In the genomic region with DNA sequence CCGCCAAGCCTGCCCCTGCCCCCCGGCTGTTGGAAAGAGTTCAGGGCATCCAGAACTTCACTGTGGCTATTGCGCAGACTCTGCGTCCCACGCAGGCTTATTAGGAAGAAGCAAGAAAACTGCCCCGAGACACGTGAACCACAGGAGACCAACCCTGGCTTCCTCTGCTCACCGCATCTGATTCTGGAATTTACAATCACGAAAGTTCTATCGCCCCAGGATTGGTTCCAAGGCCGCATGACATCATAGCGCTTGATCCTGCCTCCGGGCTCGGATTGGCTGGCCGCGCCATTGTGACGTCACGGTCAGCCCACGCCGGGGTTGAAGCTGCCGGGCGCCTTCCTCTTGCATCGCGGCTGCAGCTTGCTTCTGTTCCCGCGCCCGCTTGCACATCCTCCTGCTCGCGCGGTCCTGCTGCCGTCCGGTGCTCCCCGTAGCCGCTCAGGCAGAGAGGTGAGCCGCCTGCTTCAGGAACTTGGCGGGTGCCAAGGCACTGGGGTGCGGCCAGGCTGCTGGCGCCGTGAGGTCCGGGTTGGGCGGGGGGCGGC, we compare ENCODE assay signal across 1 mouse cellular context.
A peak's percentile ranks its signal among the peaks of the same experiment; 100 is the strongest.
TF ChIP-seq lines count a peak whose summit lies in the region.

Gene Elovl5 (plus strand): TSS at position 291 of the 548 bp plus-strand sequence.

TF ChIP-seq in MEL, 35 proteins besides CTCF, POLR2A, EP300 and RAD21 (continued from another document):
- TF ChIP-seq TCF12 (IDR thresholded peaks at IDR 0.05; ENCODE audit: low read depth, low read length) (peak; percentile 35), SMC3 (IDR thresholded peaks at IDR 0.05; ENCODE audit: low read depth, low read length) (no peak), GATA1 (IDR thresholded peaks at IDR 0.05; ENCODE audit: low read depth, low read length) (no peak), CHD2 (IDR thresholded peaks at IDR 0.05; ENCODE audit: low read length) (peak; percentile 22; the same call in 1 of the 2 replicates), TBP (IDR thresholded peaks at IDR 0.05; ENCODE audit: low read depth, low read length) (no peak; the same call in none of the 2 replicates), HCFC1 (IDR thresholded peaks at IDR 0.05; ENCODE audit: low read depth, low read length) (peak; percentile 87), NELFE (IDR thresholded peaks at IDR 0.05; ENCODE audit: low read depth, low read length) (peak; percentile 92), MAZ (IDR thresholded peaks at IDR 0.05; ENCODE audit: low read depth, low read length) (peak; percentile 74; the same call in 1 of the 2 replicates), SIN3A (IDR thresholded peaks at IDR 0.05; ENCODE audit: low read length) (peak; percentile 94), ZC3H11A (IDR thresholded peaks at IDR 0.05; ENCODE audit: low read depth, low read length) (0 out of 2 replicates have a peak, but pooled peaks have one; percentile 0), BHLHE40 (IDR thresholded peaks at IDR 0.05; ENCODE audit: borderline replicate concordance, low read depth, low read length) (peak; percentile 85)
